Mouse (Mus musculus): ENCODE data around the gene Prkag1.

- TF ChIP-seq POLR2A (IDR thresholded peaks at IDR 0.05; ENCODE audit: insufficient read depth, low read depth, low read length) (no peak), CTCF (IDR thresholded peaks at IDR 0.05; ENCODE audit: insufficient read depth, low read depth, low read length) (no peak)
Observed at GRCm38 (mm10) chr15:98853161-98853937, 22.0 kb upstream of the Prkag1 start.

Data from olfactory bulb, adult 2 months (tissue).